Mouse (Mus musculus): ENCODE data around the gene Rnase1. TPM values are rescaled to one million over a fixed set of nuclear protein-coding genes. Genes with fewer than 3 reads are reported as not detected.
"Not testable (repeated sequence)": the region's sequence is repeated elsewhere in the genome, so short reads cannot be mapped to it uniquely, and the experiment has no call there.

The Rnase1 gene
- total and polyA plus RNA-seq, 3 experiments = 0.17 TPM; not detected in 2

GRCm38 (mm10) chr14:51165435-51165834, 18.9 kb upstream of the Rnase1 start:
- peak overlapping the region; percentile 93 for H3K27ac ChIP-seq (ENCODE audit: insufficient read depth, low read depth)
- TF ChIP-seq SIN3A (IDR thresholded peaks at IDR 0.05; ENCODE audit: low read length) (no peak), SMC3 (IDR thresholded peaks at IDR 0.05; ENCODE audit: low read depth, low read length) (no peak), E2F4 (IDR thresholded peaks at IDR 0.05; ENCODE audit: insufficient replicate concordance, low read depth, low read length) (no peak), BHLHE40 (IDR thresholded peaks at IDR 0.05; ENCODE audit: low read depth, low read length) (no peak), GABPA (IDR thresholded peaks at IDR 0.05; ENCODE audit: insufficient replicate concordance, low read depth, low read length) (no peak), USF1 (IDR thresholded peaks at IDR 0.05; ENCODE audit: low read depth, low read length) (no peak), EP300 (IDR thresholded peaks at IDR 0.05; ENCODE audit: low read length) (no peak), MYC (IDR thresholded peaks at IDR 0.05; ENCODE audit: low read depth, low read length) (0 out of 2 replicates have a peak, but pooled peaks have one; percentile 12), NELFE (IDR thresholded peaks at IDR 0.05; ENCODE audit: low read depth, low read length) (0 out of 2 replicates have a peak, but pooled peaks have one; percentile 4), RCOR1 (conservative IDR thresholded peaks at IDR 0.05; ENCODE audit: low read depth, low read length) (no peak), ZC3H11A (IDR thresholded peaks at IDR 0.05; ENCODE audit: low read depth, low read length) (no peak), ELF1 (IDR thresholded peaks at IDR 0.05; ENCODE audit: low read depth, low read length) (no peak; the same call in 1 of the 2 replicates), MEF2A (IDR thresholded peaks at IDR 0.05; ENCODE audit: borderline replicate concordance, low read depth, low read length) (0 out of 2 replicates have a peak, but pooled peaks have one; percentile 5), MAFK (IDR thresholded peaks at IDR 0.05; ENCODE audit: insufficient replicate concordance, low read length) (peak; percentile 81), POLR2A (IDR thresholded peaks at IDR 0.05; ENCODE audit: low read depth, low read length) (no peak), TBP (conservative IDR thresholded peaks at IDR 0.05; ENCODE audit: low read depth, low read length) (no peak), TCF12 (IDR thresholded peaks at IDR 0.05; ENCODE audit: low read depth, low read length) (peak; percentile 34; the same call in 1 of the 2 replicates), HCFC1 (IDR thresholded peaks at IDR 0.05; ENCODE audit: low read depth, low read length) (no peak)
- no peaks in the 10 kb centered on the region for H3K27me3 ChIP-seq (replicated peaks)
- peak overlapping the region; percentile 48 for H3K4me2 ChIP-seq (ENCODE audit: insufficient read depth, low read depth, poor library complexity, severe bottlenecking)
- H3K79me2 ChIP-seq (replicated peaks; ENCODE audit: control insufficient read depth, extremely low read depth, insufficient read depth, poor library complexity, severe bottlenecking) = no peaks in the 10 kb centered on the region
- peak overlapping the region; percentile 31 for H3K9ac ChIP-seq (ENCODE audit: insufficient read depth, low read depth)
- dilution Hi-C loops (cut with MboI; ENCODE audit: extremely low pct_ligation_motif_present, extremely low pct_unique_long_range_greater_than_20kb, low sequenced_read_pairs) (no loop called here), in situ Hi-C loops (cut with MboI; ENCODE audit: low pct_ligation_motif_present, low pct_unique_long_range_greater_than_20kb, low sequenced_read_pairs) (no loop called here)
- no peaks in the 10 kb centered on the region for H3K36me3 ChIP-seq (replicated peaks in 1 of 2; ENCODE audit: control insufficient read depth in 1 of 2, insufficient read depth in 1 of 2, low read length in 1 of 2)
- H3K4me1 ChIP-seq (ENCODE audit: control insufficient read depth in 1 of 2, insufficient read depth in 2 of 2) = peaks cover 24 to 57% of the 10 kb centered on the region in 2 experiments
- H3K4me3 ChIP-seq (replicated peaks in 1 of 3; ENCODE audit: low read depth in 2 of 3, low read length in 2 of 3, poor library complexity in 1 of 3) = no peak overlapping the region
- no peaks in the 10 kb centered on the region for H3K9me3 ChIP-seq (replicated peaks; ENCODE audit: low read length)
- DNase-seq (ENCODE audit: extremely low read depth) = peak; percentile 31

DNA sequence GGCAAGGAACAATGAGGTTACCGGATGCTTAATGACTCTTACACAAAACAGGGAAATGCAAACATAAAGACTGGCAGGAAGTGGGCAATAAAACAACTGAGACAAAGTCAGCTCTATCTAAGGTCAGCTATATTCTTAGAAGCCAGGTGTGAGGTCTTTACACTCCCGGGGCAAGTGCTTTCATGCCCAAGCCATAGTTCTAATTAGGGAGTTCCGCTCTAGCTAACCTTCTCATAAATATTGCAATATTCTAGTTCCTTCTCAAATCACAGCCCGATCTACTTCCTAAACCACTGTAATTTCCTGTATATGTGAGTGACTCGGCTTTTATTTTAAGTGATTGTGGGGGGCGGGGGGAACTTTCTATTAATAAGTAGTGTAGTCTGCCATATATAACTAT, 16.7 kb upstream of the Rnase1 start:
- peak overlapping the region in 1 of 3 experiments; percentile 29 for H3K4me3 ChIP-seq (replicated peaks in 1 of 3; ENCODE audit: low read depth in 2 of 3, low read length in 2 of 3, poor library complexity in 1 of 3)
- H3K27me3 ChIP-seq (replicated peaks); in situ Hi-C loops (cut with MboI; ENCODE audit: low pct_ligation_motif_present, low pct_unique_long_range_greater_than_20kb, low sequenced_read_pairs); H3K79me2 ChIP-seq (replicated peaks; ENCODE audit: control insufficient read depth, extremely low read depth, insufficient read depth, poor library complexity, severe bottlenecking); H3K9me3 ChIP-seq (replicated peaks; ENCODE audit: low read length); dilution Hi-C loops (cut with MboI; ENCODE audit: extremely low pct_ligation_motif_present, extremely low pct_unique_long_range_greater_than_20kb, low sequenced_read_pairs); H3K36me3 ChIP-seq (replicated peaks in 1 of 2; ENCODE audit: control insufficient read depth in 1 of 2, insufficient read depth in 1 of 2, low read length in 1 of 2): not testable (repeated sequence)
- TF ChIP-seq IRF4 (IDR thresholded peaks at IDR 0.05; ENCODE audit: low read depth, low read length) (peak; percentile 81), MEF2A (IDR thresholded peaks at IDR 0.05; ENCODE audit: borderline replicate concordance, low read depth, low read length) (peak; percentile 92), SIN3A (IDR thresholded peaks at IDR 0.05; ENCODE audit: low read length) (peak; percentile 34; the same call in 1 of the 2 replicates), CHD1 (IDR thresholded peaks at IDR 0.05; ENCODE audit: low read depth, low read length) (peak; percentile 95; the same call in 1 of the 2 replicates), TCF12 (IDR thresholded peaks at IDR 0.05; ENCODE audit: low read depth, low read length) (peak; percentile 89; the same call in 1 of the 2 replicates), EP300 (IDR thresholded peaks at IDR 0.05; ENCODE audit: low read length) (peak; percentile 70), ELF1 (IDR thresholded peaks at IDR 0.05; ENCODE audit: low read depth, low read length) (peak; percentile 46; the same call in 1 of the 2 replicates)
- H3K27ac ChIP-seq (ENCODE audit: insufficient read depth, low read depth) = peak overlapping the region; percentile 76
- peak; percentile 29 for DNase-seq (ENCODE audit: extremely low read depth)
- peaks cover 22 to 57% of the 10 kb centered on the region in 2 experiments for H3K4me1 ChIP-seq (ENCODE audit: control insufficient read depth in 1 of 2, insufficient read depth in 2 of 2)
- H3K9ac ChIP-seq (ENCODE audit: insufficient read depth, low read depth) = peak overlapping the region; percentile 47
- peak overlapping the region; percentile 71 for H3K4me2 ChIP-seq (ENCODE audit: insufficient read depth, low read depth, poor library complexity, severe bottlenecking)

- in situ Hi-C loops (cut with MboI; ENCODE audit: low pct_ligation_motif_present, low pct_unique_long_range_greater_than_20kb, low sequenced_read_pairs); dilution Hi-C loops (cut with MboI; ENCODE audit: extremely low pct_ligation_motif_present, extremely low pct_unique_long_range_greater_than_20kb, low sequenced_read_pairs); H3K79me2 ChIP-seq (replicated peaks; ENCODE audit: control insufficient read depth, extremely low read depth, insufficient read depth, poor library complexity, severe bottlenecking); H3K36me3 ChIP-seq (replicated peaks in 1 of 2; ENCODE audit: control insufficient read depth in 1 of 2, insufficient read depth in 1 of 2, low read length in 1 of 2); DNase-seq (ENCODE audit: extremely low read depth); H3K9me3 ChIP-seq (replicated peaks; ENCODE audit: low read length); H3K27me3 ChIP-seq (replicated peaks): not testable (repeated sequence)
- Histone ChIP-seq H3K4me2 (ENCODE audit: insufficient read depth, low read depth, poor library complexity, severe bottlenecking) (peak within 1 kb of the TSS; percentile 71), H3K4me1 (ENCODE audit: control insufficient read depth in 1 of 2, insufficient read depth in 2 of 2) (peaks cover 23 to 54% of the 10 kb centered on the region in 2 experiments), H3K4me3 (replicated peaks in 1 of 3; ENCODE audit: low read depth in 2 of 3, low read length in 2 of 3, poor library complexity in 1 of 3) (peak within 1 kb of the TSS in 2 of 3 experiments; percentile 29 to 31), H3K27ac (ENCODE audit: insufficient read depth, low read depth) (peak within 1 kb of the TSS; percentile 76), H3K9ac (ENCODE audit: insufficient read depth, low read depth) (peak within 1 kb of the TSS; percentile 47)
Observed at GRCm38 (mm10) chr14:51161976-51162375, 15.4 kb upstream of the Rnase1 start, which contains the start of gene Rnase2b. TSS of gene Rnase2b (plus strand) at chr14:51162260.

Measured in CH12.LX (cell line).